Mouse (Mus musculus) embryonic facial prominence, embryonic 15.5 days (tissue): ENCODE data around the gene Secisbp2l. TPM values are rescaled to one million over a fixed set of nuclear protein-coding genes. Genes with fewer than 3 reads are reported as not detected.

Source experiments
- ATAC-seq: fragments of 200-750 bp; cut with Nextera tagmentation; 2 replicates; pipeline ENCODE4 v1.8.0; 2017; ENCODE audit warnings: low read depth, moderate TSS enrichment; ENCODE audit not compliant: insufficient number of reproducible peaks, low FRiP score, low TSS enrichment
- H3K27ac ChIP-seq: fragments of 300-500 bp; sonication (generic); replicated peaks from 2 replicates; pipeline ENCODE4 v1.5.1; 2015; ENCODE audit warnings: mild to moderate bottlenecking, inconsistent platforms
- H3K27me3 ChIP-seq: fragments of 300-500 bp; sonication (generic); 2 replicates; pipeline ENCODE4 v1.6.1; 2015; ENCODE audit warnings: inconsistent platforms
- H3K36me3 ChIP-seq: fragments of 300-500 bp; sonication (generic); 2 replicates; pipeline ENCODE4 v1.6.1; 2015; ENCODE audit warnings: mild to moderate bottlenecking, inconsistent platforms
- H3K4me1 ChIP-seq: fragments of 300-500 bp; sonication (generic); 2 replicates; pipeline ENCODE4 v1.6.1; 2015; ENCODE audit warnings: inconsistent platforms
- H3K4me2 ChIP-seq: fragments of 300-500 bp; sonication (generic); replicated peaks from 2 replicates; pipeline ENCODE4 v1.6.1; 2015; ENCODE audit warnings: mild to moderate bottlenecking, inconsistent platforms
- H3K4me3 ChIP-seq: fragments of 300-500 bp; sonication (generic); replicated peaks from 2 replicates; pipeline ENCODE4 v1.5.1; 2015; ENCODE audit warnings: mild to moderate bottlenecking, inconsistent platforms
- H3K9ac ChIP-seq: fragments of 300-500 bp; sonication (generic); 2 replicates; pipeline ENCODE4 v1.6.1; 2015; ENCODE audit warnings: inconsistent platforms
- H3K9me3 ChIP-seq: fragments of 300-500 bp; sonication (generic); replicated peaks from 2 replicates; pipeline ENCODE4 v1.6.1; 2016; ENCODE audit warnings: inconsistent platforms
- WGBS: fragments of 180-500 bp; shearing (Covaris S2); methylation state at CpG from one replicate; pipeline ENCODE4 v1.1.7; 2015; 5-methylcytosine and 5-hydroxymethylcytosine counted together
- polyA plus RNA-seq: library from polyadenylated mRNA; unstranded; fragments of >200 nt; fragmentation: Nextera tagmentation; extraction: Ambion mirVana; gene quantifications from 2 replicates; pipeline ENCODE4 v1.2.1, GENCODE M21; 2015

The Secisbp2l gene
- polyA plus RNA-seq, 1 experiment from 2014 or later: 21.1 TPM

GRCm38 (mm10) chr2:125797872-125798271 lies 15.2 kb upstream of the Secisbp2l start:
- Histone ChIP-seq H3K27me3 (no peaks in the 10 kb centered on the region), H3K4me1 (0 out of 2 replicates have a peak, but pooled peaks cover 4% of the 10 kb centered on the region), H3K9me3 (no peaks in the 10 kb centered on the region), H3K9ac (no peak overlapping the region), H3K36me3 (no peaks in the 10 kb centered on the region), H3K27ac (no peak overlapping the region), H3K4me3 (no peak overlapping the region), H3K4me2 (no peak overlapping the region)
- ATAC-seq: no peak

- Histone ChIP-seq H3K9ac (no peak overlapping the region), H3K27me3 (no peaks in the 10 kb centered on the region), H3K36me3 (no peaks in the 10 kb centered on the region), H3K4me1 (no peaks in the 10 kb centered on the region), H3K9me3 (no peaks in the 10 kb centered on the region), H3K4me3 (no peak overlapping the region), H3K4me2 (no peak overlapping the region), H3K27ac (no peak overlapping the region)
- WGBS: 78% methylated on average over 2 of the region's 2 CpGs
- ATAC-seq: no peak
Observed at GRCm38 (mm10) chr2:125795118-125795517, 12.4 kb upstream of the Secisbp2l start.

GRCm38 (mm10) chr2:125794166-125794565 lies 11.5 kb upstream of the Secisbp2l start:
- Histone ChIP-seq H3K4me2 (no peak overlapping the region), H3K27me3 (no peaks in the 10 kb centered on the region), H3K27ac (no peak overlapping the region), H3K36me3 (no peaks in the 10 kb centered on the region), H3K9me3 (no peaks in the 10 kb centered on the region), H3K4me1 (no peaks in the 10 kb centered on the region), H3K9ac (no peak overlapping the region), H3K4me3 (no peak overlapping the region)
- no peak for ATAC-seq
- 70% methylated on average over 2 of the region's 2 CpGs for WGBS

GRCm38 (mm10) chr2:125792879-125793261 lies 10.2 kb upstream of the Secisbp2l start:
- Histone ChIP-seq H3K9ac (no peak overlapping the region), H3K4me2 (no peak overlapping the region), H3K27ac (no peak overlapping the region), H3K4me3 (no peak overlapping the region), H3K4me1 (no peaks in the 10 kb centered on the region), H3K9me3 (no peaks in the 10 kb centered on the region), H3K27me3 (no peaks in the 10 kb centered on the region), H3K36me3 (no peaks in the 10 kb centered on the region)
- WGBS: 80% methylated on average over 11 of the region's 11 CpGs
- no peak for ATAC-seq

- Histone ChIP-seq H3K27me3 (no peaks in the 10 kb centered on the region), H3K27ac (no peak overlapping the region), H3K4me1 (no peaks in the 10 kb centered on the region), H3K4me3 (no peak overlapping the region), H3K9ac (no peak overlapping the region), H3K4me2 (no peak overlapping the region), H3K9me3 (no peaks in the 10 kb centered on the region), H3K36me3 (no peaks in the 10 kb centered on the region)
- no peak for ATAC-seq
- WGBS: 50% methylated on average over 2 of the region's 2 CpGs
Observed at GRCm38 (mm10) chr2:125792144-125792878, 9.6 kb upstream of the Secisbp2l start.

GRCm38 (mm10) chr2:125791485-125791885 lies 8.8 kb upstream of the Secisbp2l start:
- Histone ChIP-seq H3K4me1 (no peaks in the 10 kb centered on the region), H3K9me3 (no peaks in the 10 kb centered on the region), H3K4me2 (no peak overlapping the region), H3K9ac (no peak overlapping the region), H3K4me3 (no peak overlapping the region), H3K27ac (no peak overlapping the region), H3K27me3 (no peaks in the 10 kb centered on the region), H3K36me3 (no peaks in the 10 kb centered on the region)
- 52% methylated on average over 7 of the region's 7 CpGs for WGBS
- ATAC-seq: no peak

- ATAC-seq: no peak
- H3K4me3 ChIP-seq: no peak overlapping the region
- H3K4me2 ChIP-seq: no peak overlapping the region
- no peaks in the 10 kb centered on the region for H3K4me1 ChIP-seq
- no peaks in the 10 kb centered on the region for H3K27me3 ChIP-seq
- no peaks in the 10 kb centered on the region for H3K9me3 ChIP-seq
- no peak overlapping the region for H3K9ac ChIP-seq
- H3K27ac ChIP-seq: no peak overlapping the region
- H3K36me3 ChIP-seq: no peaks in the 10 kb centered on the region
- WGBS: 91% methylated on average over 4 of the region's 4 CpGs
Observed at GRCm38 (mm10) chr2:125790242-125790641, 7.6 kb upstream of the Secisbp2l start.

- H3K9ac ChIP-seq: no peak overlapping the region
- no peaks in the 10 kb centered on the region for H3K4me1 ChIP-seq
- no peak overlapping the region for H3K4me2 ChIP-seq
- ATAC-seq: no peak
- no peaks in the 10 kb centered on the region for H3K27me3 ChIP-seq
- 54% methylated on average over 5 of the region's 5 CpGs for WGBS
- no peaks in the 10 kb centered on the region for H3K36me3 ChIP-seq
- H3K4me3 ChIP-seq: no peak overlapping the region
- no peak overlapping the region for H3K27ac ChIP-seq
- H3K9me3 ChIP-seq: no peaks in the 10 kb centered on the region
Observed at GRCm38 (mm10) chr2:125789265-125789664, 6.6 kb upstream of the Secisbp2l start.

GRCm38 (mm10) chr2:125788785-125789184 lies 6.1 kb upstream of the Secisbp2l start:
- H3K36me3 ChIP-seq: no peaks in the 10 kb centered on the region
- no peak for ATAC-seq
- 69% methylated on average over 3 of the region's 3 CpGs for WGBS
- H3K27ac ChIP-seq: no peak overlapping the region
- H3K4me3 ChIP-seq: no peak overlapping the region
- H3K4me1 ChIP-seq: no peaks in the 10 kb centered on the region
- H3K27me3 ChIP-seq: no peaks in the 10 kb centered on the region
- H3K9me3 ChIP-seq: no peaks in the 10 kb centered on the region
- H3K4me2 ChIP-seq: no peak overlapping the region
- H3K9ac ChIP-seq: no peak overlapping the region

- no peak for ATAC-seq
- Histone ChIP-seq H3K4me3 (no peak overlapping the region), H3K4me2 (no peak overlapping the region)
Observed at GRCm38 (mm10) chr2:125788351-125788750, 5.7 kb upstream of the Secisbp2l start.

GRCm38 (mm10) chr2:125785021-125785420 lies 2.4 kb upstream of the Secisbp2l start:
- Histone ChIP-seq H3K4me3 (no peak overlapping the region), H3K27ac (no peak overlapping the region), H3K4me1 (peaks cover 23% of the 10 kb centered on the region), H3K36me3 (no peaks in the 10 kb centered on the region), H3K27me3 (no peaks in the 10 kb centered on the region), H3K4me2 (no peak overlapping the region), H3K9me3 (no peaks in the 10 kb centered on the region), H3K9ac (no peak overlapping the region)
- 58% methylated on average over 4 of the region's 4 CpGs for WGBS
- no peak for ATAC-seq

More at GRCm38 (mm10) chr2:125788351-125788750, 5.7 kb upstream of the Secisbp2l start:
- H3K9me3 ChIP-seq: no peaks in the 10 kb centered on the region
- H3K27me3 ChIP-seq: no peaks in the 10 kb centered on the region
- no peak overlapping the region for H3K27ac ChIP-seq
- no peaks in the 10 kb centered on the region for H3K36me3 ChIP-seq
- peaks cover under 1% of the 10 kb centered on the region for H3K4me1 ChIP-seq
- H3K9ac ChIP-seq: no peak overlapping the region

GRCm38 (mm10) chr2:125784392-125784791 lies 1.7 kb upstream of the Secisbp2l start:
- no peaks in the 10 kb centered on the region for H3K27me3 ChIP-seq
- ATAC-seq: no peak
- no peak overlapping the region for H3K9ac ChIP-seq
- H3K4me1 ChIP-seq: peaks cover 24% of the 10 kb centered on the region
- H3K27ac ChIP-seq: no peak overlapping the region
- H3K4me3 ChIP-seq: no peak overlapping the region
- no peaks in the 10 kb centered on the region for H3K9me3 ChIP-seq
- 46% methylated on average over 4 of the region's 4 CpGs for WGBS
- no peak overlapping the region for H3K4me2 ChIP-seq
- no peaks in the 10 kb centered on the region for H3K36me3 ChIP-seq
